Mouse (Mus musculus): ENCODE results near the gene Klhl5. TPM values are rescaled to one million over a fixed set of nuclear protein-coding genes. Genes with fewer than 3 reads are reported as not detected.
A peak's percentile ranks its signal among the peaks of the same experiment; 100 is the strongest.

The Klhl5 gene
- polyA plus RNA-seq, 1 experiment from 2014 or later: 42.3 TPM

GRCm38 (mm10) chr5:65074693-65075092 lies 32.6 kb upstream of the Klhl5 start:
- 54% methylated on average over 7 of the region's 7 CpGs for WGBS
- no peak for ATAC-seq
- no peak overlapping the region for H3K9ac ChIP-seq (ENCODE audit: low read length)

GRCm38 (mm10) chr5:65076087-65076486 lies 31.3 kb upstream of the Klhl5 start:
- DNase-seq (ENCODE audit: low spot score) (no peak), ATAC-seq (no peak)
- Histone ChIP-seq H3K36me3 (ENCODE audit: control insufficient read depth, insufficient read depth, low read length) (no peaks in the 10 kb centered on the region), H3K27ac (ENCODE audit: low read depth, low read length) (no peak overlapping the region), H3K9ac (ENCODE audit: low read length) (no peak overlapping the region), H3K27me3 (replicated peaks; ENCODE audit: control insufficient read depth, insufficient read depth, low read length) (no peaks in the 10 kb centered on the region), H3K4me3 (ENCODE audit: low read depth, low read length) (no peak overlapping the region), H3K4me2 (ENCODE audit: low read length) (no peak overlapping the region), H3K9me3 (replicated peaks; ENCODE audit: control insufficient read depth, low read length) (no peaks in the 10 kb centered on the region), H3K4me1 (ENCODE audit: control insufficient read depth, insufficient read depth, low read length) (no peaks in the 10 kb centered on the region)
- WGBS: 74% methylated on average over 2 of the region's 2 CpGs

More at GRCm38 (mm10) chr5:65074693-65075092, 32.6 kb upstream of the Klhl5 start:
- no peak for DNase-seq (ENCODE audit: low spot score)
- Histone ChIP-seq H3K4me1 (ENCODE audit: control insufficient read depth, insufficient read depth, low read length) (no peaks in the 10 kb centered on the region), H3K27ac (ENCODE audit: low read depth, low read length) (no peak overlapping the region), H3K9me3 (replicated peaks; ENCODE audit: control insufficient read depth, low read length) (no peaks in the 10 kb centered on the region), H3K36me3 (ENCODE audit: control insufficient read depth, insufficient read depth, low read length) (no peaks in the 10 kb centered on the region), H3K4me2 (ENCODE audit: low read length) (no peak overlapping the region), H3K4me3 (ENCODE audit: low read depth, low read length) (no peak overlapping the region), H3K27me3 (replicated peaks; ENCODE audit: control insufficient read depth, insufficient read depth, low read length) (no peaks in the 10 kb centered on the region)

GRCm38 (mm10) chr5:65076748-65077147 lies 30.6 kb upstream of the Klhl5 start:
- no peaks in the 10 kb centered on the region for H3K9me3 ChIP-seq (replicated peaks; ENCODE audit: control insufficient read depth, low read length)
- H3K36me3 ChIP-seq (ENCODE audit: control insufficient read depth, insufficient read depth, low read length): no peaks in the 10 kb centered on the region
- no peak overlapping the region for H3K9ac ChIP-seq (ENCODE audit: low read length)
- H3K4me3 ChIP-seq (ENCODE audit: low read depth, low read length): no peak overlapping the region
- H3K4me2 ChIP-seq (ENCODE audit: low read length): no peak overlapping the region
- no peaks in the 10 kb centered on the region for H3K27me3 ChIP-seq (replicated peaks; ENCODE audit: control insufficient read depth, insufficient read depth, low read length)
- 58% methylated on average over 3 of the region's 3 CpGs for WGBS
- no peak for ATAC-seq
- no peaks in the 10 kb centered on the region for H3K4me1 ChIP-seq (ENCODE audit: control insufficient read depth, insufficient read depth, low read length)
- no peak overlapping the region for H3K27ac ChIP-seq (ENCODE audit: low read depth, low read length)
- no peak for DNase-seq (ENCODE audit: low spot score)

GRCm38 (mm10) chr5:65078081-65078480 lies 29.3 kb upstream of the Klhl5 start:
- H3K4me1 ChIP-seq (ENCODE audit: control insufficient read depth, insufficient read depth, low read length): no peaks in the 10 kb centered on the region
- H3K9me3 ChIP-seq (replicated peaks; ENCODE audit: control insufficient read depth, low read length): no peaks in the 10 kb centered on the region
- H3K4me2 ChIP-seq (ENCODE audit: low read length): no peak overlapping the region
- no peaks in the 10 kb centered on the region for H3K36me3 ChIP-seq (ENCODE audit: control insufficient read depth, insufficient read depth, low read length)
- 92% methylated on average over 4 of the region's 4 CpGs for WGBS
- no peaks in the 10 kb centered on the region for H3K27me3 ChIP-seq (replicated peaks; ENCODE audit: control insufficient read depth, insufficient read depth, low read length)
- no peak overlapping the region for H3K27ac ChIP-seq (ENCODE audit: low read depth, low read length)
- ATAC-seq (no peak), DNase-seq (ENCODE audit: low spot score) (no peak)
- H3K4me3 ChIP-seq (ENCODE audit: low read depth, low read length): no peak overlapping the region
- no peak overlapping the region for H3K9ac ChIP-seq (ENCODE audit: low read length)

- Histone ChIP-seq H3K4me1 (ENCODE audit: control insufficient read depth, insufficient read depth, low read length) (no peaks in the 10 kb centered on the region), H3K4me2 (ENCODE audit: low read length) (peak overlapping the region; percentile 25; the same call in 1 of the 2 replicates), H3K36me3 (ENCODE audit: control insufficient read depth, insufficient read depth, low read length) (no peaks in the 10 kb centered on the region), H3K9ac (ENCODE audit: low read length) (peak overlapping the region; percentile 29; the same call in 1 of the 2 replicates), H3K9me3 (replicated peaks; ENCODE audit: control insufficient read depth, low read length) (no peaks in the 10 kb centered on the region), H3K27me3 (replicated peaks; ENCODE audit: control insufficient read depth, insufficient read depth, low read length) (no peaks in the 10 kb centered on the region), H3K27ac (ENCODE audit: low read depth, low read length) (no peak overlapping the region), H3K4me3 (ENCODE audit: low read depth, low read length) (no peak overlapping the region)
- ATAC-seq: no peak
- 38% methylated on average over 9 of the region's 9 CpGs for WGBS
- DNase-seq (ENCODE audit: low spot score): peak; percentile 36
Measured at GRCm38 (mm10) chr5:65079881-65080280, 27.5 kb upstream of the Klhl5 start.

DNA sequence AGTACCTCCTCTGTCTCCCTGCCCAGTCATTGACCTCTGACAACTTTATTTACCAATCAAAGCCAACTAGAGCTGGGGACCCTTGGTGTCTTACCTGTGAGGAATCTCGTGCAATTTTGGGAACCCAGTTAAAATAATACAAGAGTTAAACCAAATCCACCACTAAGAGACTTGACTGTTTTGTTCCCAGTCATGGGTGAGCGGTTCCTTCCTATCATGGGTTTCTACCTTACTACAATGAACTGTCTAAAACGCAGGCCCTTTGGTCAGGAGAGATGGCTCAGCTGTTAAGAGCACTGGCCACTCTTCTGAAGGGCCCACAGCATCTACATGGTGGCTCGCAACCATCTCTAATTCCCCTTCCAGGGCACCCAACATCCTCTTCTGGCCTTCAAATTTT lies 25.5 kb upstream of the Klhl5 start:
- no peak for DNase-seq (ENCODE audit: low spot score)

DNA sequence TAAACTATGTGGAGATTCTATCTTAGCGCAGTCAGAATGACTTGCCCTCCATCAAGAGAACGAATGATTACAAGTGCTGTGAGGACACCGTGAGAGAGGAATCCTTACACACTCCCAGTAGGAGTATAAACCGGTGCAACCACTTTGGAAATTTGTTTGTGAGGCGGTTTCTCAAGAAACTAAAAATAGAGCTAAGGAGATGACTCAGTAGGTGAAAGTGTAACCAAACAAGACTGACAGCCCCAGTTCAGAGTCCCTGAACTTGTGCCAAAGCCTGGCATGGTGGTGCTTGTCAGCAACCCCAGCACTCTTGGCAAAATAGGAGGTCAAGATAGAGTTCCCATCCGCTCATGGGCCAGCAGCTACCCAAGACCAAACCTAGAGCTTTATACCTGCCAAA lies 20.8 kb upstream of the Klhl5 start:
- Histone ChIP-seq H3K9ac (ENCODE audit: low read length) (no peak overlapping the region), H3K36me3 (ENCODE audit: control insufficient read depth, insufficient read depth, low read length) (no peaks in the 10 kb centered on the region)

More for the DNA sequence above, 25.5 kb upstream of the Klhl5 start:
- H3K36me3 ChIP-seq (ENCODE audit: control insufficient read depth, insufficient read depth, low read length): no peaks in the 10 kb centered on the region
- H3K9ac ChIP-seq (ENCODE audit: low read length): no peak overlapping the region
- H3K4me1 ChIP-seq (ENCODE audit: control insufficient read depth, insufficient read depth, low read length): no peaks in the 10 kb centered on the region
- H3K4me3 ChIP-seq (ENCODE audit: low read depth, low read length): no peak overlapping the region
- no peaks in the 10 kb centered on the region for H3K9me3 ChIP-seq (replicated peaks; ENCODE audit: control insufficient read depth, low read length)
- ATAC-seq: no peak
- H3K27me3 ChIP-seq (replicated peaks; ENCODE audit: control insufficient read depth, insufficient read depth, low read length): no peaks in the 10 kb centered on the region
- 75% methylated on average over 4 of the region's 4 CpGs for WGBS
- no peak overlapping the region for H3K27ac ChIP-seq (ENCODE audit: low read depth, low read length)
- no peak overlapping the region for H3K4me2 ChIP-seq (ENCODE audit: low read length)

DNA sequence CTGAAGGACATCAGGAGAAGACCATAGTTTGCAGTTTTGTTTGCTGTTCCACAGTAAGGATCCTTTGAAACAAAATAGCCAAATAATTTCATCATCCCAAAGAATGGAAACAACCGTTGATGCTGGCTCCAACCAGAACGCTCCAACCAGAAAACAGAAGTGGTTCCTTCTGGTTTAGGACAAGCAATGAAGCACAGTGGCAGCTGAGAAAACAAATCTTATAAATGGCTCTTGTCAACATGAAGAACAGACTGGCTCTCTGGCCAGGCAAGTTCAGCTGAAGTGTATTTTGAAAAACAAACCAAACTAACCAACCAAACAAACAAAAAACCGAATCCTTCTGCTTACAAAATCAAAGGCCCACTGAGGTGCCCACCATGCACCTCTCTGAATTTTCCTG lies 17.6 kb upstream of the Klhl5 start:
- Histone ChIP-seq H3K4me2 (ENCODE audit: low read length) (no peak overlapping the region), H3K9ac (ENCODE audit: low read length) (no peak overlapping the region), H3K9me3 (replicated peaks; ENCODE audit: control insufficient read depth, low read length) (no peaks in the 10 kb centered on the region), H3K27me3 (replicated peaks; ENCODE audit: control insufficient read depth, insufficient read depth, low read length) (no peaks in the 10 kb centered on the region), H3K36me3 (ENCODE audit: control insufficient read depth, insufficient read depth, low read length) (no peaks in the 10 kb centered on the region), H3K4me1 (ENCODE audit: control insufficient read depth, insufficient read depth, low read length) (no peaks in the 10 kb centered on the region), H3K4me3 (ENCODE audit: low read depth, low read length) (no peak overlapping the region), H3K27ac (ENCODE audit: low read depth, low read length) (no peak overlapping the region)
- WGBS: 85% methylated on average over 3 of the region's 3 CpGs
- DNase-seq (ENCODE audit: low spot score) (no peak), ATAC-seq (no peak)

More for the DNA sequence above, 20.8 kb upstream of the Klhl5 start:
- Histone ChIP-seq H3K9me3 (replicated peaks; ENCODE audit: control insufficient read depth, low read length) (no peaks in the 10 kb centered on the region), H3K27me3 (replicated peaks; ENCODE audit: control insufficient read depth, insufficient read depth, low read length) (no peaks in the 10 kb centered on the region), H3K27ac (ENCODE audit: low read depth, low read length) (no peak overlapping the region), H3K4me2 (ENCODE audit: low read length) (no peak overlapping the region), H3K4me1 (ENCODE audit: control insufficient read depth, insufficient read depth, low read length) (no peaks in the 10 kb centered on the region), H3K4me3 (ENCODE audit: low read depth, low read length) (no peak overlapping the region)
- no peak for ATAC-seq
- no peak for DNase-seq (ENCODE audit: low spot score)
- 87% methylated on average over 6 of the region's 6 CpGs for WGBS

DNA sequence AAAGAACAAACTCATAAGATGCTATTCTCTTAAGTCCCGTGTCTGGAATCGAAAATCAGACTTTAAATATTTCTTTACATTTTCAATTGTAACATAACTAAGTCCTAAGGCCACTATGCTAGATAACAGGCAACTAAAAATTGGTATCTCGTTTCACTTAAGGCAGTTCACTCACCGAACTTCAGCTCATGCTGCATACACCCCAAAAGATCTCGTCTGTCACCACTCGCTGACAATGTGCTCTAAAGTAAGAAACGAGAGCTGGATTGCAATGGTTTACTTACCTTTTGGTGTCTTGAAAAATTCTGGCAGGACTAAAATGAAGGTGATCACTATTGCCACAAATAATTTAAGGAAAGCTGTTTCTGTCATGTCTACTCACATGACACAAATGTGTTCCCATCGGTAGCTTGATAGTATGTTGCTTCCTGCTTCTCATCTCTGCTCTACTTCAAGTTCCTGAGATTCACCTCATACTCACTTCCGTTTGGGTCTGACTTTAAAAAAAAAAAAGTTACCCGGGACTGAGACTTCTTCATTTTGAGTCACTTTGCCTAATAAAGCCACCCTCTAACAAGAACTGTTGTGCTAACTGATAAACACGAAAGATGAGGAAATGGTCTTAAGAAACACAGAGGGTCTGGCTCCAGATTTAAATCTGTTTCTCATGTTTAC lies 16.0 kb upstream of the Klhl5 start:
- Histone ChIP-seq H3K9me3 (replicated peaks; ENCODE audit: control insufficient read depth, low read length) (no peaks in the 10 kb centered on the region), H3K27ac (ENCODE audit: low read depth, low read length) (no peak overlapping the region), H3K36me3 (ENCODE audit: control insufficient read depth, insufficient read depth, low read length) (no peaks in the 10 kb centered on the region), H3K4me1 (ENCODE audit: control insufficient read depth, insufficient read depth, low read length) (no peaks in the 10 kb centered on the region), H3K9ac (ENCODE audit: low read length) (no peak overlapping the region), H3K27me3 (replicated peaks; ENCODE audit: control insufficient read depth, insufficient read depth, low read length) (no peaks in the 10 kb centered on the region), H3K4me2 (ENCODE audit: low read length) (no peak overlapping the region), H3K4me3 (ENCODE audit: low read depth, low read length) (no peak overlapping the region)
- ATAC-seq (no peak), DNase-seq (ENCODE audit: low spot score) (no peak)
- WGBS: 79% methylated on average over 11 of the region's 11 CpGs
